Mouse (Mus musculus) bone marrow macrophage, adult 2 months (primary cell): Measurements from ENCODE around the gene Gja4.

Source experiments
- CTCF ChIP-seq: IDR thresholded peaks from 2 replicates; pipeline ENCODE4 v1.5.1; 2012; ENCODE audit warnings: low read depth, mild to moderate bottlenecking, low read length, moderate library complexity
- POLR2A ChIP-seq: IDR thresholded peaks from 2 replicates; pipeline ENCODE4 v1.6.1; 2012; ENCODE audit warnings: mild to moderate bottlenecking, low read depth, low read length, borderline replicate concordance

GRCm38 (mm10) chr4:127354506-127355485 lies 41.0 kb upstream of the Gja4 start:
- TF ChIP-seq CTCF (no peak), POLR2A (no peak)
